Mouse (Mus musculus) stomach, postnatal 0 days (tissue): ENCODE data around the gene Lenep. TPM values are rescaled to one million over a fixed set of nuclear protein-coding genes. Genes with fewer than 3 reads are reported as not detected.

Experiments
- ATAC-seq: fragments of 200-750 bp; cut with Nextera tagmentation; 2 replicates; pipeline ENCODE4 v1.8.0; 2017; ENCODE audit not compliant: low FRiP score, low TSS enrichment
- DNase-seq: peaks from one replicate; pipeline ENCODE4 v3.0.0-alpha.2; 2016; ENCODE audit warnings: low spot score
- H3K27ac ChIP-seq: fragments of 300-500 bp; sonication (generic); replicated peaks from 2 replicates; pipeline ENCODE4 v1.5.1; 2014; ENCODE audit warnings: mild to moderate bottlenecking, control low read depth
- H3K27me3 ChIP-seq: fragments of 300-500 bp; sonication (generic); 2 replicates; pipeline ENCODE4 v1.6.1; 2014; ENCODE audit warnings: low read length; ENCODE audit not compliant: control insufficient read depth, insufficient read depth
- H3K36me3 ChIP-seq: fragments of 300-500 bp; sonication (generic); 2 replicates; pipeline ENCODE4 v1.6.1; 2014; ENCODE audit warnings: low read length, mixed read lengths; ENCODE audit not compliant: control insufficient read depth, insufficient read depth
- H3K4me1 ChIP-seq: fragments of 300-500 bp; sonication (generic); replicated peaks from 2 replicates; pipeline ENCODE4 v1.6.1; 2014; ENCODE audit warnings: antibody characterized with exemption; ENCODE audit not compliant: control insufficient read depth, insufficient read depth
- H3K4me2 ChIP-seq: fragments of 300-500 bp; sonication (generic); replicated peaks from 2 replicates; pipeline ENCODE4 v1.6.1; 2014; ENCODE audit warnings: low read depth, mild to moderate bottlenecking, control low read depth, moderate library complexity
- H3K4me3 ChIP-seq: fragments of 300-500 bp; sonication (generic); 2 replicates; pipeline ENCODE4 v1.5.1; 2014; ENCODE audit warnings: low read depth, low read length, control low read depth
- H3K9ac ChIP-seq: fragments of 300-500 bp; sonication (generic); 2 replicates; pipeline ENCODE4 v1.6.1; 2014; ENCODE audit warnings: mild to moderate bottlenecking, low read length, control low read depth, mixed read lengths
- H3K9me3 ChIP-seq: fragments of 300-500 bp; sonication (generic); 2 replicates; pipeline ENCODE4 v1.6.1; 2016; ENCODE audit warnings: low read length; ENCODE audit not compliant: control insufficient read depth
- CTCF ChIP-seq: IDR thresholded peaks from 2 replicates; pipeline ENCODE4 v1.5.1; 2016; ENCODE audit warnings: antibody characterized with exemption, low read depth, mild to moderate bottlenecking, moderate library complexity
- EP300 ChIP-seq: optimal IDR thresholded peaks from 2 replicates; pipeline ENCODE3; 2016; ENCODE audit warnings: antibody characterized with exemption
- WGBS: fragments of 180-500 bp; shearing (Covaris S2); extraction: QIAGEN DNeasy Blood & Tissue Kit; methylation state at CpG from one replicate; pipeline ENCODE4 v1.1.7; 2014; 5-methylcytosine and 5-hydroxymethylcytosine counted together
- polyA plus RNA-seq: library from polyadenylated mRNA; unstranded; fragments of >200 nt; fragmentation: Nextera tagmentation; extraction: Ambion mirVana; gene quantifications from 2 replicates; pipeline ENCODE4 v1.2.1, GENCODE M21; 2015

Gene Lenep
- polyA plus RNA-seq, 1 experiment from 2014 or later, result not detected

- Histone ChIP-seq H3K4me2 (peak overlapping the region; percentile 66), H3K4me3 (peak overlapping the region; percentile 58), H3K9me3 (no peaks in the 10 kb centered on the region), H3K9ac (peak overlapping the region; percentile 64), H3K36me3 (peaks cover 7% of the 10 kb centered on the region), H3K27me3 (no peaks in the 10 kb centered on the region), H3K27ac (no peak overlapping the region), H3K4me1 (peaks cover 3% of the 10 kb centered on the region)
- no peak for DNase-seq
- TF ChIP-seq CTCF (no peak), EP300 (no peak)
- 79% methylated on average over 10 of the region's 10 CpGs for WGBS
- ATAC-seq, result no peak
Observed at GRCm38 (mm10) chr3:89410864-89411263, 8.3 kb upstream of the Lenep start.

- Histone ChIP-seq H3K27ac (no peak overlapping the region), H3K36me3 (peaks cover 5% of the 10 kb centered on the region), H3K27me3 (no peaks in the 10 kb centered on the region), H3K4me2 (no peak overlapping the region), H3K9me3 (no peaks in the 10 kb centered on the region), H3K9ac (no peak overlapping the region), H3K4me3 (no peak overlapping the region), H3K4me1 (peaks cover 3% of the 10 kb centered on the region)
- no peak for DNase-seq
- ATAC-seq, result no peak
- no peak for TF ChIP-seq CTCF
- no peak for TF ChIP-seq EP300
- WGBS, result 87% methylated on average over 3 of the region's 3 CpGs
Observed at GRCm38 (mm10) chr3:89409701-89410100, 7.1 kb upstream of the Lenep start.

GRCm38 (mm10) chr3:89408448-89408847 lies 5.9 kb upstream of the Lenep start:
- no peak for ATAC-seq
- DNase-seq, result no peak
- peaks cover 5% of the 10 kb centered on the region for H3K36me3 ChIP-seq
- H3K27ac ChIP-seq, result no peak overlapping the region
- peaks cover 3% of the 10 kb centered on the region for H3K4me1 ChIP-seq
- no peak for TF ChIP-seq EP300
- TF ChIP-seq CTCF, result no peak
- H3K4me2 ChIP-seq, result no peak overlapping the region
- no peak overlapping the region for H3K9ac ChIP-seq
- 66% methylated on average over 16 of the region's 16 CpGs for WGBS
- no peak overlapping the region for H3K4me3 ChIP-seq
- H3K9me3 ChIP-seq, result no peaks in the 10 kb centered on the region
- H3K27me3 ChIP-seq, result no peaks in the 10 kb centered on the region

- no peak for ATAC-seq
- peaks cover 5% of the 10 kb centered on the region for H3K36me3 ChIP-seq
- peaks cover 3% of the 10 kb centered on the region for H3K4me1 ChIP-seq
- no peak for DNase-seq
- TF ChIP-seq CTCF (no peak), EP300 (no peak)
- no peak overlapping the region for H3K4me3 ChIP-seq
- no peaks in the 10 kb centered on the region for H3K27me3 ChIP-seq
- H3K9me3 ChIP-seq, result no peaks in the 10 kb centered on the region
- no peak overlapping the region for H3K27ac ChIP-seq
- WGBS, result 84% methylated on average over 6 of the region's 6 CpGs
- no peak overlapping the region for H3K9ac ChIP-seq
- H3K4me2 ChIP-seq, result no peak overlapping the region
Observed at GRCm38 (mm10) chr3:89406887-89407286, 4.3 kb upstream of the Lenep start.

- Histone ChIP-seq H3K9ac (no peak overlapping the region), H3K4me2 (no peak overlapping the region), H3K9me3 (no peaks in the 10 kb centered on the region), H3K4me3 (no peak overlapping the region), H3K4me1 (peaks cover 3% of the 10 kb centered on the region; the same call in 1 of the 2 replicates), H3K27ac (no peak overlapping the region), H3K27me3 (no peaks in the 10 kb centered on the region), H3K36me3 (no peaks in the 10 kb centered on the region; the same call in 1 of the 2 replicates)
- no peak for DNase-seq
- 81% methylated on average over 7 of the region's 7 CpGs for WGBS
- no peak for ATAC-seq
- TF ChIP-seq CTCF (no peak), EP300 (no peak)
Observed at GRCm38 (mm10) chr3:89401329-89401728, 1.3 kb downstream of the Lenep start.

GRCm38 (mm10) chr3:89396654-89397005 lies 6.0 kb downstream of the Lenep start:
- peaks cover 3% of the 10 kb centered on the region; the same call in 1 of the 2 replicates for H3K4me1 ChIP-seq
- TF ChIP-seq EP300 (no peak), CTCF (no peak)
- 0 out of 2 replicates have a peak overlapping the region, but pooled peaks have one; percentile 97 for H3K27ac ChIP-seq
- DNase-seq, result no peak
- H3K4me3 ChIP-seq, result peak overlapping the region; percentile 76
- H3K4me2 ChIP-seq, result peak overlapping the region; percentile 99
- no peaks in the 10 kb centered on the region for H3K9me3 ChIP-seq
- no peaks in the 10 kb centered on the region for H3K27me3 ChIP-seq
- 2% methylated on average over 4 of the region's 4 CpGs for WGBS
- H3K36me3 ChIP-seq, result no peaks in the 10 kb centered on the region
- no peak overlapping the region for H3K9ac ChIP-seq
- ATAC-seq, result no peak
